Mouse (Mus musculus) small intestine, adult 2 months (tissue): Measurements from ENCODE around the gene Pde7b.

Experiments
- CTCF ChIP-seq: fragments of 200-500 bp; IDR thresholded peaks from 2 replicates; pipeline ENCODE4 v1.5.1; 2012; ENCODE audit warnings: low read depth, mild to moderate bottlenecking, control low read depth, inconsistent platforms, low read length, moderate library complexity, mixed read lengths; ENCODE audit not compliant: insufficient replicate concordance, insufficient read length; ENCODE audit errors: extremely low read depth
- POLR2A ChIP-seq: fragments of 200-500 bp; IDR thresholded peaks from 2 replicates; pipeline ENCODE4 v1.6.1; 2012; ENCODE audit warnings: low read depth, mild to moderate bottlenecking, control low read depth, inconsistent platforms, low read length, moderate library complexity

GRCm38 (mm10) chr10:20495051-20495450, 229.8 kb downstream of the Pde7b start:
- TF ChIP-seq CTCF: no peak
- TF ChIP-seq POLR2A: no peak
